Mouse (Mus musculus) embryonic facial prominence, embryonic 14.5 days (tissue): ENCODE measurements around the gene Spryd3. TPM values are rescaled to one million over a fixed set of nuclear protein-coding genes. Genes with fewer than 3 reads are reported as not detected.

Experiments
- ATAC-seq: fragments of 200-750 bp; cut with Nextera tagmentation; 2 replicates; pipeline ENCODE4 v1.8.0; 2017; ENCODE audit warnings: low read depth, moderate number of reproducible peaks, moderate TSS enrichment
- DNase-seq: peaks from one replicate; pipeline ENCODE4 v3.0.0-alpha.2; 2015; ENCODE audit warnings: low spot score
- H3K27ac ChIP-seq: fragments of 300-500 bp; sonication (generic); replicated peaks from 2 replicates; pipeline ENCODE4 v1.5.1; 2014; ENCODE audit warnings: low read depth, mild to moderate bottlenecking, low read length, moderate library complexity
- H3K27me3 ChIP-seq: fragments of 300-500 bp; sonication (generic); replicated peaks from 2 replicates; pipeline ENCODE4 v1.6.1; 2014; ENCODE audit warnings: low read length; ENCODE audit not compliant: control insufficient read depth, insufficient read depth
- H3K36me3 ChIP-seq: fragments of 300-500 bp; sonication (generic); 2 replicates; pipeline ENCODE4 v1.6.1; 2014; ENCODE audit warnings: low read length, mixed read lengths; ENCODE audit not compliant: control insufficient read depth, insufficient read depth
- H3K4me1 ChIP-seq: fragments of 300-500 bp; sonication (generic); 2 replicates; pipeline ENCODE4 v1.6.1; 2014; ENCODE audit warnings: antibody characterized with exemption, low read length; ENCODE audit not compliant: control insufficient read depth, insufficient read depth
- H3K4me2 ChIP-seq: fragments of 300-500 bp; sonication (generic); 2 replicates; pipeline ENCODE4 v1.6.1; 2014; ENCODE audit warnings: low read depth, mild to moderate bottlenecking, low read length, moderate library complexity, mixed read lengths
- H3K4me3 ChIP-seq: fragments of 300-500 bp; sonication (generic); 2 replicates; pipeline ENCODE4 v1.5.1; 2014; ENCODE audit warnings: low read depth, mild to moderate bottlenecking, low read length
- H3K9ac ChIP-seq: fragments of 300-500 bp; sonication (generic); 2 replicates; pipeline ENCODE4 v1.6.1; 2014; ENCODE audit warnings: low read depth, mild to moderate bottlenecking, low read length, moderate library complexity, mixed read lengths
- H3K9me3 ChIP-seq: fragments of 300-500 bp; sonication (generic); 2 replicates; pipeline ENCODE4 v1.6.1; 2016; ENCODE audit warnings: low read length; ENCODE audit not compliant: control insufficient read depth
- WGBS: fragments of 180-500 bp; shearing (Covaris S2); extraction: QIAGEN DNeasy Blood & Tissue Kit; methylation state at CpG from one replicate; pipeline ENCODE4 v1.1.7; 2014; 5-methylcytosine and 5-hydroxymethylcytosine counted together
- polyA plus RNA-seq: library from polyadenylated mRNA; unstranded; fragments of >200 nt; fragmentation: Nextera tagmentation; extraction: Ambion mirVana; gene quantifications from 2 replicates; pipeline ENCODE4 v1.2.1, GENCODE M21; 2014

Spryd3 gene
- polyA plus RNA-seq, 1 experiment from 2014 or later = 19.2 TPM

GRCm38 (mm10) chr15:102119831-102120170 is 16.2 kb downstream of the Spryd3 start:
- peaks cover 81% of the 10 kb centered on the region for H3K36me3 ChIP-seq
- H3K27ac ChIP-seq = no peak overlapping the region
- 0 out of 2 replicates have a peak, but pooled peaks cover 6% of the 10 kb centered on the region for H3K4me1 ChIP-seq

DNA sequence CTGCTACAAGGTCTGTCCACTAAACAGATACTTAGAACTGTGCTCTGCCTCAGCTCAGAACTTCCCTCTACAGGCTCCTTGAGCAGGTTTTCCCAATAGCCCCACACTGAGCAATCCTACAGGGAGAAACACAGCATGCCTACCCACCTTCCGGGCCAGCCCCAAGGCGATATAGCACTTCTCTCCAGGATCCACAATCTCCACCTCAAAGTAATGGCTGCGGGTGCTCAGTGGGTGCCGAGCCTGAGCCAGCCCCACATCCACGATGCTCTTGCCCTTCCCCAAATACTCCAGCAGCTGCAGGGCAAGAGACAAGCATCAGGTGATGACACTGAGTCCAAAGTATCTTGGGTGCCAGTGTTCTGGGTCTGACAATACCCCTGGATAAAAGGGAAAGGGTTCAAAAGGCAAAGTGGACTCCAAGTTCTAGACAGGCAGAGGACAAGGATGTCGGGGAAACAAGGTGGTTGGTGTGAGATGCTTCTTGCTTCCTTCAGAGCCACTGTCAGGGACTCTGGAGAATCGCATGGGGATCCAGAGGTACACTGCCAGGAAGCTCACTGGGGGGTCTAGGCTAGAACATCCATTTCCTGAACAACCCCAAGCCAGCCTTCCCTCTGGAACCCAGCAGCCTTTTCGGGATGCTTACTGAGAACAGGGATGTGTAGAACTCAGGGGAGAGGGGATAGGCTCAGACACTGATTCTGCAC is 16.8 kb downstream of the Spryd3 start:
- DNase-seq = no peak
- Histone ChIP-seq H3K36me3 (peaks cover 80% of the 10 kb centered on the region), H3K4me1 (0 out of 2 replicates have a peak, but pooled peaks cover 6% of the 10 kb centered on the region), H3K4me3 (no peak overlapping the region), H3K9me3 (no peaks in the 10 kb centered on the region), H3K4me2 (no peak overlapping the region), H3K27ac (no peak overlapping the region), H3K27me3 (no peaks in the 10 kb centered on the region), H3K9ac (0 out of 2 replicates have a peak overlapping the region, but pooled peaks have one; percentile 2)
- 66% methylated on average over 7 of the region's 8 CpGs for WGBS
- ATAC-seq = no peak

More at GRCm38 (mm10) chr15:102119831-102120170, 16.2 kb downstream of the Spryd3 start:
- ATAC-seq = no peak
- Histone ChIP-seq H3K27me3 (no peaks in the 10 kb centered on the region), H3K9ac (0 out of 2 replicates have a peak overlapping the region, but pooled peaks have one; percentile 2), H3K4me2 (no peak overlapping the region), H3K9me3 (no peaks in the 10 kb centered on the region), H3K4me3 (no peak overlapping the region)
- WGBS = 65% methylated on average over 2 of the region's 2 CpGs
- DNase-seq = no peak

DNA sequence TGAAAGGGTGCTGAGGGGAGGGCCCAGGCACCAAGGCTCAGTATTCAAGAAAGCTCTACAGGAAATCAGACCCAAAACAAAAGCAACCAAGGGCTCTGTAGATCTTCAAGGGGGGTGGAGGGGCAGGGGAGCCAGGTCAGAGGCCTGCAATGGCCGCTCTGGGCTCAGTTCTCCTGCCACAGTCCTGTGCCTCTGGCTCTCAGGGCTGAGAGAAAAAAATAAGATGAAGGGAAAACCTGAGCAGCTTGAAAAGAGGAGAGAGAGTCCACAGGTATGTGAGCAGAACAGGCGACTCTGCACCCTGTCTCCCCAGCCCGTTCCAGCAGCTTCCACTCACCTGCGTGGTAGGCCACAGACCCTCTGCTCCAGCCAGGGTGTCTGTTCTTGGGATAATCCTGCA is 17.4 kb downstream of the Spryd3 start:
- Histone ChIP-seq H3K9ac (peak overlapping the region; percentile 14; the same call in 1 of the 2 replicates), H3K4me1 (0 out of 2 replicates have a peak, but pooled peaks cover 6% of the 10 kb centered on the region), H3K27ac (peak overlapping the region; percentile 33; the same call in 1 of the 2 replicates), H3K9me3 (no peaks in the 10 kb centered on the region), H3K27me3 (no peaks in the 10 kb centered on the region), H3K36me3 (peaks cover 86% of the 10 kb centered on the region), H3K4me2 (no peak overlapping the region), H3K4me3 (no peak overlapping the region)
- 70% methylated on average over 4 of the region's 4 CpGs for WGBS
- DNase-seq (no peak), ATAC-seq (no peak)

DNA sequence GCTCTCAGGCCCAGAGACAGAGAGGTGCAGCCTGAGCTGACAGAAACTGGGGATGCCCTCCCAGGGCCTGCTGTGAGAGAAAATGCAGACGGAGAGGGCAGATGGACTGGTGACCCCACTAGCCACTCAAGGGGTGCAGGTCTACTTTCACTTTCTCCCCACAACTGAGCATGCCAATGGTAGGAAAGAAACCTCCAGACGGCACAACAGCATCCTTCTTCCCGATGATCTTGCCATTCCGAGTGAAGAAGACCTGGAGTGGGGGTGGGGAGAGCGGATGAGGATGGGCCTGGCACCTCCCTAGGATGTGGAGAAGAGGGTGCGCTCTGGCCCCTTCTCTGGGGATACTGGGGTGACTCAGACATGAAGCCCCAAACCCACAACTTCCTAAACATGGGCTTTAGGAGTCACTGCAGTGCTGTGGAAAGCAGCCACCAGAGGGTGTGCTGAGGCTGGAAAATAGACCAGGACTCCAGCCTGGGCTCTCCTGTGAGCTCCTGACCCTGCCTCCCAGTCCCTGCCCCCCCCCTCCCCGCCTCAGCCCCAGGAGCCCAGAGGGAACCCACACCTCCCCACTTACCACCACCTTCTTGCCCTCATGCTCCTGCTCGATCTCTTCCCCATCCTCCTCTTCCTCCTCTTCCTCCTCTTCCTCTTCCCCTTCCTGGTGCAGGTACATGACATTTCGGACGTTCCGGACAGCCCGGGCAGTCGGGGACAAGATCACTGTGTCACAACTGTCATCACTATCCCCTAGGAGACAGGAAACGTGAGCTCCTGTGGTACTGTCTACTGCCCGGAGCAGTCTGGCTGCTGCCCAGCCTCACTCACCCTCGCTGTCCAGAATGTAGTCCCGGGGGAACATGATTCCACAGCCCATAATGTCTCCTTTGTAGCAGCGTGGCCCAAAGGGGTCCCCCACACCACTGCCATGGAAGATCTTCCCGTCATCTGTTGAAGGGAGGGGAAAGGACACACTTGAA is 18.3 kb downstream of the Spryd3 start:
- 53% methylated on average over 19 of the region's 19 CpGs for WGBS
- Histone ChIP-seq H3K9ac (no peak overlapping the region), H3K4me3 (no peak overlapping the region), H3K36me3 (peaks cover 88% of the 10 kb centered on the region), H3K4me1 (0 out of 2 replicates have a peak, but pooled peaks cover 6% of the 10 kb centered on the region), H3K4me2 (no peak overlapping the region), H3K27me3 (no peaks in the 10 kb centered on the region), H3K9me3 (no peaks in the 10 kb centered on the region), H3K27ac (peak overlapping the region; percentile 68)
- DNase-seq = peak; percentile 55
- peak; percentile 41; the same call in 1 of the 2 replicates for ATAC-seq

DNA sequence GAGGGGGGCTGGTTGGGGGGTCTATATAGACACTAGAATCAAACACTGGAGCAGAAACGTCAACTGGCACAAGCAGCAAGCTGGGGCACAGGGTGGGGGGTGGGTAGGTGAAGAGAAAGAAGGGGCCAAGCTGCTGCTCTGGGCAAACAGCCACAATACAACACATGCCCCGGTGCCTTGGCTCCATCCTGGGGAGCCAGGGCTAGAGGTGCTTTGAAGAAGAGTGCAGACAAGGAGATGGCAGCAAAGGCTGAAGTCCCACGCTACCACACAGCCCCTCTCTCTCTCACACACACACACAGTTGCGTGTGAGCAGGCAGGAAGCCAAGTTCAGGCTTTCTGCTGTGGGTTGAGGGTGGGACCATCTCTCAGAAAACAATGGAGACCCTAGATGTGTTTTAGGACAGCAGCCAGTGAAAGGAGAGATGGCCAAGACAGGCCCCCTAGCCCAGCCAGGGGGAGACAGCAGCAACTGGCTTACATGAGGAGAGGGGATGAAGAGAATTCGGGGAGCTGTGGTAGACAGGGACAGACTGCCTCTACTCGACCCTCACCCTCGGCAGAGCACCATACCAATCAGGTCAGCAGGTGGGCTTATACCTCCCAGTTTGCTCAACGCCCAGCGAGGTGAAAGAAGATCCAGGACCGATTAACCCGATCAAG is 19.1 kb downstream of the Spryd3 start:
- WGBS = 70% methylated on average over 11 of the region's 11 CpGs
- Histone ChIP-seq H3K4me3 (no peak overlapping the region), H3K9ac (0 out of 2 replicates have a peak overlapping the region, but pooled peaks have one; percentile 22), H3K36me3 (peaks cover 91% of the 10 kb centered on the region), H3K27me3 (no peaks in the 10 kb centered on the region), H3K27ac (peak overlapping the region; percentile 68), H3K9me3 (no peaks in the 10 kb centered on the region), H3K4me1 (0 out of 2 replicates have a peak, but pooled peaks cover 3% of the 10 kb centered on the region), H3K4me2 (no peak overlapping the region)
- DNase-seq (peak; percentile 67), ATAC-seq (0 out of 2 replicates have a peak, but pooled peaks have one; percentile 10)

DNA sequence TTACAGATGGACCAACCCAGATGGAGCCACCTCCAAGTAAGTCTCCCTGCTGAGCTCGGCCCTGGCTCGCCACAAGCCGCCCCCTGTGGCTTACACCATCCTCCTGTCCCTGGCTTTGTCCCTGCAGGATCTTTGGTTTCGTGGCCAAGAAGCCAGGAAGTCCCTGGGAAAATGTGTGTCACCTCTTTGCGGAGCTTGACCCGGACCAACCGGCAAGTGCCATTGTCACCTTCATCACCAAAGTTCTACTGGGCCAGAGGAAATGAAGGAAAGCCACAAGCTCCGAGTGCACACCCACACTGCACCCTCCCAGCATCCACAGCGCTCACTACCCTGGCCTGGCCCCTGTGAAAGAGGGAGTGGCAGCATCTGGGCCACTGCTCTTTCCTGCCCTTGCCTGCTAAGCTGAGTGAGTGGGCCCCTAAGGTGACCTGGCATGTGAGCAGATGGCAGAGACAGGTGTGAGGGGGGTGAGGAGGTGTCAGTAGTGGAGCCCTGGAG is 20.3 kb downstream of the Spryd3 start:
- H3K9me3 ChIP-seq = no peaks in the 10 kb centered on the region
- no peak overlapping the region for H3K9ac ChIP-seq
- 0 out of 2 replicates have a peak overlapping the region, but pooled peaks have one; percentile 68 for H3K27ac ChIP-seq
- ATAC-seq = no peak
- no peak overlapping the region for H3K4me3 ChIP-seq
- no peak overlapping the region for H3K4me2 ChIP-seq
- H3K27me3 ChIP-seq = no peaks in the 10 kb centered on the region
- H3K36me3 ChIP-seq = peaks cover 91% of the 10 kb centered on the region
- WGBS = 74% methylated on average over 9 of the region's 9 CpGs
- no peak for DNase-seq
- H3K4me1 ChIP-seq = 0 out of 2 replicates have a peak, but pooled peaks cover 3% of the 10 kb centered on the region

GRCm38 (mm10) chr15:102114651-102115260 is 21.3 kb downstream of the Spryd3 start:
- no peak overlapping the region for H3K4me3 ChIP-seq
- no peak overlapping the region for H3K27ac ChIP-seq
- no peak overlapping the region for H3K9ac ChIP-seq
- no peak for ATAC-seq
- peaks cover 96% of the 10 kb centered on the region for H3K36me3 ChIP-seq
- H3K9me3 ChIP-seq = no peaks in the 10 kb centered on the region
- 0 out of 2 replicates have a peak, but pooled peaks cover 3% of the 10 kb centered on the region for H3K4me1 ChIP-seq
- no peak overlapping the region for H3K4me2 ChIP-seq
- no peak for DNase-seq
- H3K27me3 ChIP-seq = no peaks in the 10 kb centered on the region
- 89% methylated on average over 7 of the region's 7 CpGs for WGBS
